Mouse (Mus musculus): Measurements from ENCODE around the gene Nmnat2. TPM values are rescaled to one million over a fixed set of nuclear protein-coding genes. Genes with fewer than 3 reads are reported as not detected.

Nmnat2 gene
- polyA plus RNA-seq, 1 experiment from 2014 or later, result 0.09 TPM

- H3K9me3 ChIP-seq (replicated peaks; ENCODE audit: control insufficient read depth, low read length), result no peaks in the 10 kb centered on the region
- H3K36me3 ChIP-seq (ENCODE audit: control insufficient read depth, insufficient read depth), result no peaks in the 10 kb centered on the region
- H3K9ac ChIP-seq (ENCODE audit: low read depth, low read length), result no peak overlapping the region
- WGBS (ENCODE audit: insufficient replicate concordance), result 64% methylated on average over 8 of the region's 8 CpGs
- H3K27ac ChIP-seq (ENCODE audit: low read length), result no peak overlapping the region
- H3K4me2 ChIP-seq (ENCODE audit: low read depth, low read length), result no peak overlapping the region
- no peaks in the 10 kb centered on the region for H3K4me1 ChIP-seq (ENCODE audit: control insufficient read depth, low read depth, low read length)
- ATAC-seq (ENCODE audit: low read depth), result no peak
- H3K27me3 ChIP-seq (ENCODE audit: control insufficient read depth, insufficient read depth, low read depth, low read length), result no peaks in the 10 kb centered on the region
- H3K4me3 ChIP-seq (ENCODE audit: low read depth, low read length), result no peak overlapping the region
These were observed 45.2 kb downstream of the Nmnat2 start for GRCm38 (mm10) chr1:152999983-153000382.

GRCm38 (mm10) chr1:153000486-153001228, 45.9 kb downstream of the Nmnat2 start:
- Histone ChIP-seq H3K27me3 (ENCODE audit: control insufficient read depth, insufficient read depth, low read depth, low read length) (no peaks in the 10 kb centered on the region), H3K9ac (ENCODE audit: low read depth, low read length) (no peak overlapping the region), H3K9me3 (replicated peaks; ENCODE audit: control insufficient read depth, low read length) (no peaks in the 10 kb centered on the region), H3K4me1 (ENCODE audit: control insufficient read depth, low read depth, low read length) (no peaks in the 10 kb centered on the region), H3K27ac (ENCODE audit: low read length) (no peak overlapping the region), H3K4me3 (ENCODE audit: low read depth, low read length) (no peak overlapping the region), H3K36me3 (ENCODE audit: control insufficient read depth, insufficient read depth) (no peaks in the 10 kb centered on the region), H3K4me2 (ENCODE audit: low read depth, low read length) (no peak overlapping the region)
- 66% methylated on average over 6 of the region's 6 CpGs for WGBS (ENCODE audit: insufficient replicate concordance)
- no peak for ATAC-seq (ENCODE audit: low read depth)

GRCm38 (mm10) chr1:153002295-153003050, 47.7 kb downstream of the Nmnat2 start:
- H3K9me3 ChIP-seq (replicated peaks; ENCODE audit: control insufficient read depth, low read length), result no peaks in the 10 kb centered on the region
- no peak overlapping the region for H3K27ac ChIP-seq (ENCODE audit: low read length)
- H3K4me2 ChIP-seq (ENCODE audit: low read depth, low read length), result no peak overlapping the region
- no peak overlapping the region for H3K4me3 ChIP-seq (ENCODE audit: low read depth, low read length)
- no peak for ATAC-seq (ENCODE audit: low read depth)
- no peak overlapping the region for H3K9ac ChIP-seq (ENCODE audit: low read depth, low read length)
- H3K27me3 ChIP-seq (ENCODE audit: control insufficient read depth, insufficient read depth, low read depth, low read length), result no peaks in the 10 kb centered on the region
- no peaks in the 10 kb centered on the region for H3K4me1 ChIP-seq (ENCODE audit: control insufficient read depth, low read depth, low read length)
- WGBS (ENCODE audit: insufficient replicate concordance), result 43% methylated on average over 11 of the region's 11 CpGs
- H3K36me3 ChIP-seq (ENCODE audit: control insufficient read depth, insufficient read depth), result no peaks in the 10 kb centered on the region

- H3K4me2 ChIP-seq (ENCODE audit: low read depth, low read length), result no peak overlapping the region
- no peak overlapping the region for H3K4me3 ChIP-seq (ENCODE audit: low read depth, low read length)
- H3K27me3 ChIP-seq (ENCODE audit: control insufficient read depth, insufficient read depth, low read depth, low read length), result no peaks in the 10 kb centered on the region
- H3K27ac ChIP-seq (ENCODE audit: low read length), result no peak overlapping the region
- H3K36me3 ChIP-seq (ENCODE audit: control insufficient read depth, insufficient read depth), result no peaks in the 10 kb centered on the region
- ATAC-seq (ENCODE audit: low read depth), result no peak
- H3K9ac ChIP-seq (ENCODE audit: low read depth, low read length), result no peak overlapping the region
- WGBS (ENCODE audit: insufficient replicate concordance), result 66% methylated on average over 2 of the region's 2 CpGs
- H3K4me1 ChIP-seq (ENCODE audit: control insufficient read depth, low read depth, low read length), result no peaks in the 10 kb centered on the region
- H3K9me3 ChIP-seq (replicated peaks; ENCODE audit: control insufficient read depth, low read length), result no peaks in the 10 kb centered on the region
These were observed 49.7 kb downstream of the Nmnat2 start for GRCm38 (mm10) chr1:153004472-153004871.

GRCm38 (mm10) chr1:153006054-153006453, 51.3 kb downstream of the Nmnat2 start:
- no peak overlapping the region for H3K27ac ChIP-seq (ENCODE audit: low read length)
- WGBS (ENCODE audit: insufficient replicate concordance), result 51% methylated on average over 5 of the region's 5 CpGs
- no peaks in the 10 kb centered on the region for H3K9me3 ChIP-seq (replicated peaks; ENCODE audit: control insufficient read depth, low read length)
- ATAC-seq (ENCODE audit: low read depth), result no peak
- no peaks in the 10 kb centered on the region for H3K27me3 ChIP-seq (ENCODE audit: control insufficient read depth, insufficient read depth, low read depth, low read length)
- H3K36me3 ChIP-seq (ENCODE audit: control insufficient read depth, insufficient read depth), result no peaks in the 10 kb centered on the region
- H3K9ac ChIP-seq (ENCODE audit: low read depth, low read length), result no peak overlapping the region
- H3K4me1 ChIP-seq (ENCODE audit: control insufficient read depth, low read depth, low read length), result no peaks in the 10 kb centered on the region
- no peak overlapping the region for H3K4me3 ChIP-seq (ENCODE audit: low read depth, low read length)
- no peak overlapping the region for H3K4me2 ChIP-seq (ENCODE audit: low read depth, low read length)

GRCm38 (mm10) chr1:153006761-153007160, 52.0 kb downstream of the Nmnat2 start:
- Histone ChIP-seq H3K4me3 (ENCODE audit: low read depth, low read length) (no peak overlapping the region), H3K27ac (ENCODE audit: low read length) (no peak overlapping the region), H3K9me3 (replicated peaks; ENCODE audit: control insufficient read depth, low read length) (no peaks in the 10 kb centered on the region), H3K4me2 (ENCODE audit: low read depth, low read length) (no peak overlapping the region), H3K4me1 (ENCODE audit: control insufficient read depth, low read depth, low read length) (no peaks in the 10 kb centered on the region), H3K36me3 (ENCODE audit: control insufficient read depth, insufficient read depth) (no peaks in the 10 kb centered on the region), H3K27me3 (ENCODE audit: control insufficient read depth, insufficient read depth, low read depth, low read length) (no peaks in the 10 kb centered on the region), H3K9ac (ENCODE audit: low read depth, low read length) (no peak overlapping the region)
- 63% methylated on average over 4 of the region's 4 CpGs for WGBS (ENCODE audit: insufficient replicate concordance)
- ATAC-seq (ENCODE audit: low read depth), result no peak

- Histone ChIP-seq H3K4me2 (ENCODE audit: low read depth, low read length) (no peak overlapping the region), H3K27me3 (ENCODE audit: control insufficient read depth, insufficient read depth, low read depth, low read length) (no peaks in the 10 kb centered on the region), H3K4me1 (ENCODE audit: control insufficient read depth, low read depth, low read length) (no peaks in the 10 kb centered on the region), H3K9ac (ENCODE audit: low read depth, low read length) (no peak overlapping the region), H3K9me3 (replicated peaks; ENCODE audit: control insufficient read depth, low read length) (no peaks in the 10 kb centered on the region), H3K27ac (ENCODE audit: low read length) (no peak overlapping the region), H3K4me3 (ENCODE audit: low read depth, low read length) (no peak overlapping the region), H3K36me3 (ENCODE audit: control insufficient read depth, insufficient read depth) (no peaks in the 10 kb centered on the region)
- 62% methylated on average over 5 of the region's 5 CpGs for WGBS (ENCODE audit: insufficient replicate concordance)
- no peak for ATAC-seq (ENCODE audit: low read depth)
These were observed 52.5 kb downstream of the Nmnat2 start for GRCm38 (mm10) chr1:153007292-153007691.

GRCm38 (mm10) chr1:153007824-153008223, 53.0 kb downstream of the Nmnat2 start:
- no peaks in the 10 kb centered on the region for H3K27me3 ChIP-seq (ENCODE audit: control insufficient read depth, insufficient read depth, low read depth, low read length)
- no peaks in the 10 kb centered on the region for H3K9me3 ChIP-seq (replicated peaks; ENCODE audit: control insufficient read depth, low read length)
- no peak overlapping the region for H3K4me3 ChIP-seq (ENCODE audit: low read depth, low read length)
- no peak overlapping the region for H3K9ac ChIP-seq (ENCODE audit: low read depth, low read length)
- H3K36me3 ChIP-seq (ENCODE audit: control insufficient read depth, insufficient read depth), result no peaks in the 10 kb centered on the region
- ATAC-seq (ENCODE audit: low read depth), result no peak
- H3K4me1 ChIP-seq (ENCODE audit: control insufficient read depth, low read depth, low read length), result no peaks in the 10 kb centered on the region
- H3K4me2 ChIP-seq (ENCODE audit: low read depth, low read length), result no peak overlapping the region
- WGBS (ENCODE audit: insufficient replicate concordance), result 62% methylated on average over 6 of the region's 6 CpGs
- no peak overlapping the region for H3K27ac ChIP-seq (ENCODE audit: low read length)

- H3K9me3 ChIP-seq (replicated peaks; ENCODE audit: control insufficient read depth, low read length), result no peaks in the 10 kb centered on the region
- ATAC-seq (ENCODE audit: low read depth), result no peak
- 66% methylated on average over 9 of the region's 9 CpGs for WGBS (ENCODE audit: insufficient replicate concordance)
These were observed 54.5 kb downstream of the Nmnat2 start for GRCm38 (mm10) chr1:153009338-153009737.

More at GRCm38 (mm10) chr1:153009338-153009737, 54.5 kb downstream of the Nmnat2 start:
- no peaks in the 10 kb centered on the region for H3K36me3 ChIP-seq (ENCODE audit: control insufficient read depth, insufficient read depth)
- no peaks in the 10 kb centered on the region for H3K4me1 ChIP-seq (ENCODE audit: control insufficient read depth, low read depth, low read length)
- no peak overlapping the region for H3K4me3 ChIP-seq (ENCODE audit: low read depth, low read length)
- H3K9ac ChIP-seq (ENCODE audit: low read depth, low read length), result no peak overlapping the region
- no peak overlapping the region for H3K27ac ChIP-seq (ENCODE audit: low read length)
- H3K27me3 ChIP-seq (ENCODE audit: control insufficient read depth, insufficient read depth, low read depth, low read length), result no peaks in the 10 kb centered on the region
- H3K4me2 ChIP-seq (ENCODE audit: low read depth, low read length), result no peak overlapping the region
